Mouse (Mus musculus) cerebral cortex, adult 2 months (tissue): Measurements from ENCODE around the gene Pxdn.

ENCODE experiments used
- WGBS: fragments of 180-500 bp; shearing (Covaris S2); methylation state at CpG from one replicate; pipeline ENCODE4 v1.1.7; 2018; 5-methylcytosine and 5-hydroxymethylcytosine counted together

Pxdn gene

DNA sequence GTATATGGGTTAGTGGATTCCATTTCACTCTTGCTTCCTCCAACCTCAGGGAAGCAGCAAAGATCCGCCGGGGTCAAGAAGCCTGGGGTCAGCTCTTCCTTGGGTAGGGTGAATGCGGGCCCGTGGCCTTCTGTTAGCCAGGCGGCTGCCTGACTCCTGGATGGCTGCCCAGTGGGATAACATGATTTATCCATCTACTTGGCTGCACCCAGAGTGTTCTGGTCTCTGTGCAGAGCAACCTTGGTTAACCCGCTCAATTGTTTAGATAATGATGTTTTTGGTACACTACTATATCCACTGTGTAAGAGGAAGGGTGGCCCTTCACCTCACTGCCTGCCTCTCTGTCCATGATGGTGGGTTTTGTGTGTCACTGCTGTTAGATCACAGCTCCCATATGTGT is 14.7 kb downstream of the Pxdn start:
- WGBS, result 76% methylated on average over 6 of the region's 6 CpGs

DNA sequence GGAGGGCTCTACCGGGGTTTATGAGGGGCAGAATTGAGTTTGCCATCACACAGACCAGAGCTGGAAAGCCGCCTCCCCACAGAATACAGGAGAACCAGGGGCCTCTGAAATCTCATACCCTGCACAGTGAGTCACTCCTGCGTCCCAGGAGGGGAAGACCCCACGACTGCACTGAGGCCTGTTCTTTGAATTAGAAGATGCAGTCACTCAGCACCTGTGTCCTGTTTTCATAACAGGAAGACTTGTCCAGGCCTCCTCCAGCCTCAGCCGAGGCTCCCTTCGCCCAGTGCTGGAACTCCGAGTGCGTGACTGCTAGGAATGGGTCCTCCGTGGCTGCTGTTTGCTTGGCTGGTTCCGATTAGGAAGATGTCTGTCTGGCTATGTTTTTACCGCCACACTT is 16.6 kb downstream of the Pxdn start:
- 52% methylated on average over 11 of the region's 11 CpGs for WGBS

DNA sequence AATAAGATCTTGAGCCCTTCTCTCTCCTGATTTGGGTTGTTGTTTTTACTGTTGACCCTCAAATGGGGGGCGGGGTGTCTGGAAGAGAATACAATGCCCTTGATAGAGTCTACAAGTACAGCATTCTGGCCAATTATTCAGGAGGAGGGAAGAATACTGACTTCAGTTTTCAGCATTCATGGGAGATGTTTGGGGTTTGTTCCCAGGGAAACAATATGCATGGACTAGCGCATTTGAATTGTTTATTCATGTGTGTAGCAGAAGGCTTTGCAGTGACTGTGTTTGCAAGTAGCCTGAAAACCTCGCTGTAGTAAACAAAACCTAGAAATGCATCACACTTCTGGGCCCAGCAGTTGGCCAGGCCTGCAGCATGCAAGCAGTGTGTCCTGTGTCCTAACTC is 17.1 kb downstream of the Pxdn start:
- 54% methylated on average over 3 of the region's 3 CpGs for WGBS

DNA sequence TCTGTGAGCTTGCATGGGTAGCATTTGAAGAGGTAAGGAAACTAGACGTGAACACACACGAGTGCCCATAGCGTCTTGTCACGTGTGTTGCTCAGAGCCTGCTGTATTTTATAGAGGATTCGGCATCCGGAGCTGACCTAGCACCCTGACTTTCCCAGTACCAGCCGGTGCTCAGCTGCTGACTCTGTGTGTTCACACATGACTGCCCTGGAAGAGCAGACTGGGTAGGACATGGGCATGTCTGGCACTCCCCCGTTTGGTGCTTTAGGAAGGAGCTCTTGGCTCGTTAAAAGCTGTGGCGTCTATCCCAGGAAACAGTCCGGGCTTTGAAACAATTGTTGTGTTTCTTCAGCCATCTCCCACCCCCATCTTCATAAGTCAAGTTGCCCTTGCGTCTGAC is 19.6 kb downstream of the Pxdn start:
- 53% methylated on average over 12 of the region's 12 CpGs for WGBS

DNA sequence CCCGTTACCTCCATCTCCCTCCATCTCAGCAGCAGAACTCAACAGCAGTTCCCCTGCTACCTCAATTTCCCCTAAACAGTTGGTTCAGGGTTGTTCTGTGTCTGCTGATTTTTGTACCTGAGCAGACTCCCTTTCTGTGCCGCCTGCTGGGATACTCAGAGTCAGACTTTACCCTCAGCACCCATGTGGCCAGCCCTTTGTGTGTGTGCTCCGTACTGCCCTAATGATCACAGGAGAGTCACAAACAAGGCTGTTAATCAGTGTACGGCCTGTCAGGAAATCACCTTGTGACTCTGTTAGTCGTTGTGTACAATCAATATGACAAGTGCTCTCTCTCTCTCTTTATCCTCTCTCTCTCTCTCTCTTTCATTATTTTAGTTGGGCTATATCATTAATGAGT is 21.2 kb downstream of the Pxdn start:
- 91% methylated on average over 5 of the region's 5 CpGs for WGBS

DNA sequence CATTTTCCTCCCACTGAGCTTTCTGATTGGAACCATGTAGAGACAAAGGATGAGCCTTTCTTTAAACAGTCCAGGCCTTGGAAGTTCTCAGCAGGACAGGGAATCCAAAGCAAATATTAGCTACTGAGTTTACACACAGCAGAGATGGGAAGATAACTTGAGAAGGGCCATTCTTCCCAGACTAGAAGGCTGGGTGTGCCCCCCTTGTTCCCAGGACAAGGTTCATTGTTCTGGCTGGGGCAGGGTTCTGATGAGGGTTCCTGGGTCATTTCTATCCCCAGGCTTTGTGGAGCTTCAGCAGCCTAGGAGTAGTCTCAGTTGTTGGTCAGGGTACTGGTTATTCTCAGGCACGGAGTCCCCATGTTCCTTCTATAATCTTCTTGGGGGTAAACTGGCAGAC is 23.6 kb downstream of the Pxdn start:
- WGBS, result 89% methylated on average over 1 of the region's 1 CpGs

DNA sequence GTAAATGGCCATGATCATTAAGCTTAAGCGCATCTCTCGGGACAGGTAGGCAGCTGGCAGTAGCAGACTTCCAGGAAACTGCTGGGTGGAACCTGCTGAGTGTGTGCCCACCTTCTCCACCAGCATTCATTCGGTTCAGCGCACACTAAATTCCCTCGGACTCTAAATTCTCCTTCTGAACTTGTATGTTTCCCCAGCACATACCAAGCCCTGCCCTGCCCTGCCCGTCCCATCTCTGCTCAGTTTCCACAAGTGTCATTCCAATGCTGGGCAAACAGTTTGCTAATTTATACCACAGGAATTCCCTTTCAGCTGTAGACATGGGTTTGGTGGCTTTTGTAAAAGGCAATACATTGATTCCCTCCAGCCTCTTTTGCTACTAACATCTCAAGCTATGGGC is 27.6 kb downstream of the Pxdn start:
- 92% methylated on average over 6 of the region's 6 CpGs for whole genome bisulfite sequencing

DNA sequence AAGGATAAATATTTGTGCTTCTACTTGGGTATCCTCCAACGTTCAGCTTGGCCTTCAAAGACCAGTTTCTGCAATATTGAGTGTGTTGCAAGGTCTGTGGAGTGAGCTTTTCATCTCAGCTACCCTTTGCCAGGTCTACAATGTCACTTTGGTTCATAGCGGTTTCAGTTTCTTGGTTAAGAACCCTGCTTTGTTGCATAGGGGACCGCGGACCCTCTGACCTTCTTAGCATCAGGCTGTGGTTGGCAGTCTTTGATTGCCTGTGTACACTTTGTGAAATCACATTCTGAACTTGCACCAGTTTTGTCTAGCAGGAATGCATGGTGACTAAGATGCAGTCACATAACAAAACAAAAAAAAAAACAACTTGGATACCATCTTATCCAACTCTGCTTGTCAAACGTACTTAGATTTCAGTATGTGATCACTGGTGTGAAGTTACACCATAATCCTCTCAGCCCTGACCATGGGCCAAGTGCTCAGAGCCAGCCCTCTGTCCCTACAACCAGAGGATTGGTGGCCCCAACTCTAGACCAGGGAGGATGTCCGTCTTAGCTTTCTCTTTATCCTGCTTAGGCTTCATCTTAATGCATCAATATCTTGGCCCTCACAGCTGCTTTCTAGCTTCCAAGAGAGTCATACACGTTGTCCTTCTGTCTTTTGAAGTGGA is 34.5 kb downstream of the Pxdn start:
- 81% methylated on average over 7 of the region's 7 CpGs for WGBS

DNA sequence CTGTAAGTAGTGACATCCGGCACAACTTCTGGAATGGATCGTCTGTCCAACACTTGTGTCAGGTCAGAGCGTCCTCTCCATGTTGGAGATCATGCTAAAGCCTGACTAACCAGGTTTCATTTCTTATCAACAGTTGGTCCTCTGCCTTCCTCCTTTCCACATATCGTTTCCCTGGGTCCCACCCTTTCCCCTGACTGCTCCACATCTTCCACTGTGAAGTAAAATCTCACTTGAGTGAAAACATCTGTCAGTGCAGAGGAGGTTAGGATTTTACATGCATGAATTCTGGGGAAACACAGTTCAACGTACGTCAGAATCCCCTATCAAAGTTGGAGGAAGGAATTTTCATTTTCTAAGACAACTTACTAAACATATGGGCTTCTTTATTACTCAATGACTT is 35.1 kb downstream of the Pxdn start:
- 78% methylated on average over 6 of the region's 6 CpGs for WGBS

DNA sequence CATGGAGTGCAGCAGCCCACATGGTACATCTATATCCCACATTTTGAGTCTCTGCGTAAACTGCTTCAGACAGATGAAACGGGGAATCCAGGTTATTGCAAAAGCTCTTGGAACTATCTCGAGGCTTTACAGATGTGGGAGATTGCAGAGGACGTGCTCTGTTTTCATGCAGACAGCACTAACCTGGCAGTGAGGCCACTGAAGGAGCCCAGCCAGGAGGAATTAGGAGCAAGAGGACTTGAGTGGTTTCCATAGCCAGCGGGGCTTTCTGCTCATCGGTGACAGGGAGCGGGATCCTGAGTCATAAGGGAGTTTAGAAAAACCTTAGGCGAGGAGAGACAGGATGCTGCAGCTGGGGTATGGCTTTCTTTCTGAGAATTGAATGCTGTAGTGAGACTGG is 42.7 kb downstream of the Pxdn start:
- WGBS, result 86% methylated on average over 8 of the region's 8 CpGs

DNA sequence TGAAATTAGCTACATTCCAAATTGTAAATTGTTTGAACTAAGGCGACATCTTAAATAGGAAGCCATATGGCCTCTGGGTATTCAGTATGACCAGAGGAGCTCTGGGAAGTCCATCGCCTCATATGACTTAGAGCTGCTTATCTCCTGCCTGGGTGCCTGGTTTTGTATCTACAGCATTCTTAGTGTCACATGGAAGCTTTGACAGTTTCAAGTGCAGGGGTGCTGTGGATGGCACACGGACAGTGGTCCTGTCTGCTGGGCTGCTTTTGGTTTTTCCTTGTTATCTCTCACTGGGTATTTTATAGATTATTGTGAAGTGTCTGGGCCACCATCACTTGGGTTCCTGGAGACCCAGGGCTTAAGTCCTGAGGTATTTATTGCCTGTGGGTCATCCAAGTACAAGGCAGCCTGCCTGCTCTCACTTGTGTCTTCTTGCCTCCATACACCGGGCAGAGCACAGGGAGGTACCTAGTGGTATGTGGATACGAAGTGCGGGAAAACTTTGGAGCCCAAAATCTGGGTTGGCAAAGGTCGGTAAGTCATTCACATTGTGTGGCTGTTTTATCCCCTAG is 44.4 kb downstream of the Pxdn start:
- WGBS, result 93% methylated on average over 7 of the region's 7 CpGs

DNA sequence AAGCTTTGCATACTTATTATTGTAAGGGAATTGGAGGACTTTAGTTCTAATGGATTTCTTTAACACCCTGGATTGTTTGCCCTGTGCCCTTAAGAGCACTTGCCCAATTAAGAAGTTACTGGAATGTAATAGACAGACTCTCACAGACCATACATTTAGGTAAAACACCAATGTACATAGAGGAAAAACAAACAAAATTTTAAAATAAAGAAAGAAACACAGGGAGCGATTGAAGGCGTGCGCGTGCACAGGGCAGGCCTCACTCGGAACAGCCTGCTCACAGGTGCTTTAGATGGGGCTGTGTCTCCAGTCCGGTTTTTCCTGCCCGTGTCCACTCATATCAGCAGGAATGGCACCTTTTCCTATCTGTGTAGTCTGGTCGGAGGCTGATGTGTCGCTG is 45.8 kb downstream of the Pxdn start:
- 96% methylated on average over 9 of the region's 9 CpGs for WGBS

DNA sequence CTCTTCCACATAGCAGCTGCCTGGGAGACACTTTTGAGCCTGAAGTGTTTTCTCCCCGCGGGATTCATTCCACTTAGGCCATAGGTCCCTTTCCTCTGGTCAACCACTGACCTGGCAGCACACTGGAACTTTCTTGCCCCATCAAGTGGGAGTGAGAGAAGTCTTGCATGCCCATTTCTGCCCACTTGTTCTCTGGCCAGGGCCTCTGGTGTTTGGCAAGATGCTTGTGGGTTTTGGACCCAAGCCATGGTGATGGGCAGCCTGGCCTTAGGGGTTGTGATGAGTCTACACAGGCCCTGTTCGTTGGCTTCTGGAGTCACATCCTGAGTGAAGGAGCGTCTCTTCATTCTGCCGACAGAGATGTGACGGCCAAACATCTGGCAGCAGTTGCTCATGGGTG is 47.7 kb downstream of the Pxdn start:
- 83% methylated on average over 6 of the region's 6 CpGs for WGBS

DNA sequence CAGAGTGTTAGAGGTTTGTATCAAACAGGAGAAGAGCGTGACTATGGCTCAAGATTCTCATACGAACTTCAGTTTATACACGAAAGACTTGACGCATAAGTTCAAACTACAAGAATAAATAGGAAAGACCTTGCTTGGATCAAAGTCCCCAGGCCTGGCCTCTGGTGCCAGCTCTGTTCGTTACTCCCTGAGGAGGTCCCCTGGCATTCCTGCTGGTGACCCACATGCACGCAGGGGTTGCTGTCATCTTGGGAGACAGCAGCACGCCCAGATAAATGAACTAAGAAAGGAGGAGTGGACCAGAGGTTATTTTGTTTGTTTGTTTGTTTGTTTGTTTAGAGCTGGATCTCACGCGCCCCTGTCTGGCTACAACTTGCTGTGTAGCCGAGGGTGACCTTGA is 48.8 kb downstream of the Pxdn start:
- 91% methylated on average over 10 of the region's 10 CpGs for WGBS

DNA sequence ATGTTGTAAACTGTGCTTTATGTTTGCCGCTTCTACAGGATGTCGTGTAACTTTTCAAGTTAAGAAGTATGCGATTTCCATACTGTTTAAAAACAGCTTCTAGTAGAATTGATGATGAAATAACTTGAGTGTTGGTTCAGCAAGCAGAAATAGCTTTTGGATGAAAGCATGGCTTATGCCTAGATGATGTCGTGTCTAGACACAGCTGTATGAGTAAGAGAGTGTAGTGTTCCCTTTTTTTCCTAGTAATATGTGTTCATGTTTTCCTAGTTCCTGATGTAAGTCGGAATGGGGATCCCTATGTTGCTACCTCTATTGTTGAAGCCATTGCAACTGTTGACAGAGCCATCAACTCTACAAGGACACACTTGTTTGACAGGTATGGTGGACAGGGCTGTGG is 61.5 kb downstream of the Pxdn start:
- 78% methylated on average over 5 of the region's 5 CpGs for WGBS

DNA sequence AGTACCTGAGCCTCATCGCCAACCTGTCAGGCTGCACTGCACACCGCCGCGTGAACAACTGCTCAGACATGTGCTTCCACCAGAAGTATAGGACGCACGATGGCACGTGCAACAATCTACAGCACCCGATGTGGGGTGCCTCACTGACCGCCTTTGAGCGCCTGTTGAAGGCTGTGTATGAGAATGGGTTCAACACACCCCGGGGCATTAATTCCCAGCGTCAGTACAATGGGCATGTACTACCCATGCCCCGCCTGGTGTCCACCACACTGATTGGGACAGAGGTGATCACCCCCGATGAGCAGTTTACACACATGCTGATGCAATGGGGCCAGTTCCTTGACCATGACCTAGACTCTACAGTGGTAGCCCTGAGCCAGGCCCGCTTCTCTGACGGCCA is 64.5 kb downstream of the Pxdn start:
- WGBS, result 97% methylated on average over 16 of the region's 16 CpGs

DNA sequence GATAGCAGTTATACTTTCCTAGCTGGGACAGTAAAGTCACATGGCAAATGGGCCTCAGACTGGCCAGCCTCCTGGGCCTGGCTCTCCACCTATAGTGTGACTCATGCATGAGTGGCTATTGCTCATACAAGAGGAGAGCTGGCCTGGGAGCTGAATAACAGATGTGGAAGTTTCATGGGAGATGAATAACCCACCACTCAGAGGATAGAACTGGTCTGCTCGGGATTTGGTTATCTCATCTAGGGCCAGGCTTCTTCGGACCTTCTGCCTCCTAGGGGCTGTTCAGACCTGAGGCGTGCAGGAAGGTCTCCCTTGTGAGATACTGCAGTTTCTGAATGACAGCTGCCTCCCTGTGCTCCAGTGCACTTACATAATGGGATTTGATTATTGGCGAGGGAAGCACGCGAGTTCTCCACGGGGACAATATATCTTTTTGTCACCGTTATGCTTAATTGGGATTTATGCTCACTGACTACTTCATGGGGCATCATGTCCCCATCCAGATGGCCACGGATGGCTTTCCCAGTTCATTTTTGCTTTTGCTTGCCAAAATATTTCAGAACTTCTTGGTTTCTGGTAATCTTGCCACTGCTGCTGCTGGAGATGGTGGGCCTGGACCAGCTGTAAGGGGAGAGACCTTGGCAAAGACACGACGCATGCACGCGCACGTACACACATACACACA is 66.4 kb downstream of the Pxdn start:
- whole genome bisulfite sequencing, result 54% methylated on average over 14 of the region's 14 CpGs

DNA sequence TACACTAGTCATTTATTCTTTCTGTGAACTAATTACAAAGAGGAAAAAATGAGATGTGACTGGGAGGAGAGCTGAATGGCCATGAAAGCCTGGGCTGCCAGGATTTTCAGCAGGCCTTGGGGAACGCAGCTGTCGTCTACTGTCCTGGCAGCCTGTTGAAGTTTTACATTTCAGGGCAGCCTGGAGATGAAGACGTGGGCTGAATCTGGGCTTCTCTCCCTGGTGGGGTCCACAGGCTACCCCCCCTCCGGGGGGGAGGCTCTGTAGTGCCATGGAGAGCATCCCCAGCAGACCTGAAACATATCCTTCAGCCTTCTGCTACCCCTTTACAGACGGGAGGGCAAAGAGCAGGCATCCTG is 66.9 kb downstream of the Pxdn start:
- WGBS, result 46% methylated on average over 5 of the region's 5 CpGs

DNA sequence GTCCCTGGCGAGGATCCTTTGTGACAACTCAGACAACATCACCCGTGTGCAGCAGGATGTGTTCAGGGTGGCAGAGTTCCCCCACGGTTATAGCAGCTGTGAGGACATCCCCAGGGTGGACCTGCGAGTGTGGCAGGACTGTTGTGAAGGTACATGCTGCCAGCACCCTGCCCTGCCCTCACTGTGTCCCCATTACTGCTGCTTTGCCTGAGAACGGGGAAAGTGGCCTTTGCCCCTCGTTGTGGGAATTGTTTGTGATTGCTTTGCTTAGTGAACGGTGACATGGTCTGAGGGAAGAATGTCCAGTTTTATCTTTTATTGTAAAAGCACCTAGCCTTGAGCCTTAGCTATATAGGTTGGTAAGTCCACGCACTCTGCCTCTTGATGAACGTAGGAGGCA is 69.2 kb downstream of the Pxdn start:
- 77% methylated on average over 9 of the region's 9 CpGs for WGBS

DNA sequence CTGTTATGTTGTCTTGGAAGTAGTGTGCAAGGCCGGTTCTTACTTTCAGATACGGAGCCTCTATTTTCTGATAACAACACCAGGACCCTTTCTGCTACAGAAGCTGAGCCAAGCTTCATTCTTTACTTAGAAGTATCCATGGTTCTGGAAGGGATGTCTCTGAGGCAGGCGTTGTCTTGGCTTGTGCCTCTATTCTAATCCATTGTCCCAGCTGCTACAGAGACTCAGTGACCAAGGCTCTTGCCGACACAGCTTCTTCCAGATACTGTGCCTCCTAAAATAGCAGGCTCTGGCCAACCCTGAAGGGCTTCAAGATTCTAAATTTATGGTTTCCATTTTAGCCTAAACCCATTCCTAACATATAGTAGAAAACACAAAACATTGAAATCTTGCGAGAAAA is 71.3 kb downstream of the Pxdn start:
- 41% methylated on average over 5 of the region's 5 CpGs for WGBS

DNA sequence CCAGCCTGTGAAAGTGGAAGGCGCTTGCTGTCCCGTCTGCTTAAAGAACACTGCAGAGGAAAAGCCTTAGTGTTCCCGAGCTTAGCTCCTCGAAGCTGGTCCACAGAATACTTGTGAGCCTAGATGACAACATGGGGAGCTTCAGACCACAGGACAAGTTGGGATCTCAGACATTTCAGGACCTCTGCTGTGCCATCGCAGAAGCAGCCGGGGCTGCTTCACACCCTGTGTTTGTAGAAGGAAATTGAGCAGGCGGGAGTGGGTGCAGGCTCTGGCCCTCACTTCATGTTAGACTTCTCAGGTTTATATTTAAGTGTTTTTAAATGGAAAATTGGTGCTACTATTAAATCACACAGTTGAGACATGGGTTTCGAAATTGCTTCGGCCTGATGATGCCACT is 78.1 kb downstream of the Pxdn start:
- 55% methylated on average over 9 of the region's 9 CpGs for WGBS

DNA sequence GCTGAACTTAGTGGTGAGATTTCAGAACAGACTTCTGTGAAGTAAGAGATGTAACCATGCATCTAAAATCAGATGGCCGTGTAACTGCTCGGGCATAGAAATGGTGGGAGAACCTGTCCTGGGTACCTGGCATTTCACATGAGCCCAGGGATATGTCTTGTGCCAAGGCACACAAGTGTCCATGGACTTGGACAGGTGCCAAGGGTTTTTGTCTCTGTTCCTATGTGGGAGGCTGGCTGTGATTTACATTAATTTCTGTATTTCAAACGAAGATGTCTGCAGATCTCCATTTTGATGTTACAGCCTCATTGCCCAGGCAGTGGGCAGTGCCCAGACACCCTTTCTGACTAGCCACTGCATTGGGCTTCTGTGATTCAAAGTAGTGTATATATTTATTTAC is 79.7 kb downstream of the Pxdn start:
- WGBS, result 66% methylated on average over 3 of the region's 3 CpGs

DNA sequence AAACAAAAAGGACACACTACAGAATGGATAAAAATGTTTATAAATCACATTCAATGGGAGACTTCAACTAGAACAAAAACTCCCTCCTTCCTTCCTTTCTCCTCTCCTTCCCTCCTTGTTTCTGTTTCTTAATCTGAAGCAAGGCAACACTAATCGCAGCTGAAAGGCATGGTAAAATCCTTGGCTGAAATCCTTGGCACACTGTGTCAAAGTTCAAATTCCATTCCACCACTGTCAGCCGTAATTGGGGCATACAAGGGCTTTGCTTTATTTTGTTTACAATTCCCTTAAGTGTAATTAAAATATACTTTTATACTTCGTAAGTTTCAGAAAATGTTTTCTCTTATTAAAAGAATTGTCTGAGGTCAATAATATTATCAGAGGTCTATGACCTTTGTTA is 86.1 kb downstream of the Pxdn start:
- 60% methylated on average over 3 of the region's 3 CpGs for WGBS
